Mouse (Mus musculus) gastrocnemius, postnatal 25 days (tissue): ENCODE measurements around the gene Dlg2. TPM values are rescaled to one million over a fixed set of nuclear protein-coding genes. Genes with fewer than 3 reads are reported as not detected.

Source experiments
- DNase-seq: peaks from one replicate; pipeline ENCODE4 v3.0.0; 2022
- total RNA-seq, 2 experiments: library from RNA; stranded (reverse); gene quantifications; 1 replicate in 1 of 2; 2 replicates in 1 of 2; pipeline ENCODE4 v1.2.3; 2021

Dlg2 gene
- total RNA-seq, 2 experiments from 2014 or later: 0.05 to 0.75 TPM

DNA sequence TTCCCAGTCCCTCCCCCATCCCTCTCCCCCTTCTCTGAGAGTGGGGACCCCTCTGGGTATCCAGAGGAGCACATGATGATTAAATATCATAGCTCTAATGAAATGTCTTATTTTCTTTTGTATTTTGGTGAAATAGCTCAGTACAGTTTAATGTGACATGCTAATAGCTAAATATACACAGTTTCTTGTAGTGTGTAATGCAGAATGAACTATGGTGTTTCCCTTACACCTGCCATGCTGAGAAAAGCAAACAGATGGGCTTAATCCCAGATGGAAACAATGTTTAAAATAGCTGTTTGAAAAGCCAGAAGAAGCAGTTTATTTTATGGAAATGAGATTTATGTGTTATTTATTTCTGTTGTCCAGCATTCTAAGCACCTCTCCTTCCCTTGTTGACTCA lies 1302.2 kb downstream of the Dlg2 start:
- no peak for DNase-seq

- DNase-seq: no peak
Observed at GRCm38 (mm10) chr7:91784617-91785016, 1308.1 kb downstream of the Dlg2 start.

DNA sequence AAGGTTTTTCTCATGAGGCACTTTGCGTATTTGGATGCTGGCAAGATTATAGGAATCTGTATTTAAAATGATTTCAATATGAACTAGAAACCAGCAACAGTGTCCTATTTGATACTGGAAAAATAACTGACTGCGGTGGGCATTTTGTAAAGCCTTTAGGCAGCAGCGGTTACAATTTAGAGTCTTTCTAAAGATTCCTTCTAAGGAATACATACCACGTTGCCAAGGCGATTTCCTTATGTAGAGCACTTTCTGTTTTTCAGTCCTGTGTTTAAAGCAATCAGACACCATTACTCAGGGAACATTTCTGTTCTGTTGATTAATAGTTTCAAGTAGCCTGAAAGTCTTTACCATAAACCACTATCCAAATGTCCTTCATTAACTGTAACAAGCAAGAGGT lies 1309.0 kb downstream of the Dlg2 start:
- no peak for DNase-seq

DNA sequence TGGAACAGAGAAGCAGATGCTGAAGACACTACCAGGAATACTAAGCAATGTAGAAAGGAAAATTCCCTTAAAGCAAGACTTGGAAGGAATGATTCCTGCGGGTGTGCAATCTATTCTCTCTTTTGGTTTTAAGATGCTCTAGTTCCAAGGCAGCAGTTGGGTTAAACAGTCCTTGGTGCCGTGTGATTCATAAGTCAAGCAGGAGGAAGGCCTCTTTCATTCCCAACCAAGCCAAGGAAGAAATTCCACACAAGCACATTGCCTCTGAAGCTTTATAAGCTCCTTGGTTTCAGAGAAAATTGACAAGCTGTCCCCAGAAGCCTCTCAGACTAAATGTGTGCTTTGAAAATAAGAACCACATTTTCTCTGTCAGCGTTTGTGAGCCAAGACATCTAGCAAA lies 1309.4 kb downstream of the Dlg2 start:
- no peak for DNase-seq

GRCm38 (mm10) chr7:91790949-91791564 lies 1314.6 kb downstream of the Dlg2 start:
- DNase-seq: no peak

DNA sequence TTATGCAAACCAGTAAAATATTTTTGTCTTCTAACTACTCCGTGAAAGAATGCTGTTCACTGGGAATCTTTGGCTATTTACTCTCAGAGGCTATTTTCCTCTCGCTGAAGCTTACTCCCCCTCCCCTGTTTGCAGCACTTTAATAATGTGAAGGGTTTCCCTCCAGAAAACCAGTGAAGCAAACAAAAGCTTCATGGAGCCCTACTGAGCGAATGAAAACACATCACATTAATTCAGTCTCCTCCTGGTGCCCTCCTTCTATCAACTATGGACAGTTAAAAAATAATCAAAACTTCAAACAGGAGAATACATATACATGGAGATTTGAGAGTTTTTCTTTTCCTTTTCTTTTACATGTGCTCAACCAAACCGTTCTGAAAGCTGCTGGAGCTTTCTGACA lies 1330.2 kb downstream of the Dlg2 start:
- DNase-seq: no peak

- no peak for DNase-seq
Observed at GRCm38 (mm10) chr7:91810774-91811173, 1334.3 kb downstream of the Dlg2 start.

- no peak for DNase-seq
Observed at GRCm38 (mm10) chr7:91818004-91818403, 1341.5 kb downstream of the Dlg2 start.

DNA sequence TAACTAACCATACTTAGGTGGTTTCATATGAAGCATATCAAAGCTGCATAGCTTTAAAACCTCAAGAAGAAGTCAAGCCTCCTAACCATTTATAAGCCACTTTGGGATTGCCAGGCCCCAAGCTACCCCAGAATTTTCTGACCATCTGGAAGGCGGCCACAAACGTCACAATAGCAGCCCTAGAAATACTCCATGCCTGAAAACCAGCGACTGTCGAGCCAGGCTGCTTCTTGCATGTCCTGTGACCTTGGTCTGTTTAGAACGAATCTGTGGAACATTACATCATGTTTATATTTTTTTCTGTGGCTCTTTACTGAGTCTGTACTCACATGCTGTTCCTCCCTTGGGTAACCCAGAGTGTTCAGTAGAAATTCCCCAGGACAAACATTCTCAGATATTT lies 1355.7 kb downstream of the Dlg2 start:
- no peak for DNase-seq

DNA sequence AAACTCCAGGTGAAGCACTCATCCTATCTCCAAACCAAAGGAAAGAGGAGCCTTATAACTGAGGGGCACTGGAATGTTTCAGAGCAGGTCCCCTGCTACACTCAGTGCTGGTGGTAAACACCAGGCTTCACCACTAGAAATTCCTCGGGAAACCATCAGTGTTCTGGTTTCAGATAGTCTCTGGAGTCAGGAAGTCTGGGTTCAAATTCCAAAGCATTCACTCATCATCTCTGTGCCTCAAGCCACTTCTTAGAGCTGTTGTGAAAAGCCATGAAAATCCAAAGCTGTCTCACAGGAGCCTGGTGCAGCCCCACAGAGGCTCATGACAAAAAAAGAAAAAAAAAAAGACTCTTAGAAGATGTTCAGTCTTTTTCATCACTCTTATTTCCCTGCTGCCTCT lies 1369.3 kb downstream of the Dlg2 start:
- DNase-seq: no peak

- no peak for DNase-seq
Observed at GRCm38 (mm10) chr7:91849364-91849763, 1372.9 kb downstream of the Dlg2 start.

- no peak for DNase-seq
Observed at GRCm38 (mm10) chr7:91853653-91854052, 1377.2 kb downstream of the Dlg2 start.

DNA sequence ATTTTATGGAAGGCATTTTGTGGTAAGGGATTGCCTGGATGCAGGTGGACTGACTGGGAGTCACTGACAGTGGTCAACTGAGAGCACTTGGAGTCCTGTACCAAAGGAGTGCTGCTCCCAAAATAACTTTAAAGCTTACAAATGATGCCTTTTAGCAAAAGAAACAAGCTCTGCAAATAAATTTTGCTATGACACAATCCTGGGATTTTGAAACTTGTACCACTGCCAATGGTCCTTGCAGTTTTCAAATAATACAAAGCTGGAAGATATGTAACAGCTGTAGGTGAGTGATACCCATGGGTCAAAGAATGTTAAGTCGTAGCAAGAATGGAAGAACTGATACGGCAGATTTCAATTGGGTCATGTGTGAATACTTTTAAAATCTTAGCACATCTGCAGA lies 1380.5 kb downstream of the Dlg2 start:
- DNase-seq: no peak

DNA sequence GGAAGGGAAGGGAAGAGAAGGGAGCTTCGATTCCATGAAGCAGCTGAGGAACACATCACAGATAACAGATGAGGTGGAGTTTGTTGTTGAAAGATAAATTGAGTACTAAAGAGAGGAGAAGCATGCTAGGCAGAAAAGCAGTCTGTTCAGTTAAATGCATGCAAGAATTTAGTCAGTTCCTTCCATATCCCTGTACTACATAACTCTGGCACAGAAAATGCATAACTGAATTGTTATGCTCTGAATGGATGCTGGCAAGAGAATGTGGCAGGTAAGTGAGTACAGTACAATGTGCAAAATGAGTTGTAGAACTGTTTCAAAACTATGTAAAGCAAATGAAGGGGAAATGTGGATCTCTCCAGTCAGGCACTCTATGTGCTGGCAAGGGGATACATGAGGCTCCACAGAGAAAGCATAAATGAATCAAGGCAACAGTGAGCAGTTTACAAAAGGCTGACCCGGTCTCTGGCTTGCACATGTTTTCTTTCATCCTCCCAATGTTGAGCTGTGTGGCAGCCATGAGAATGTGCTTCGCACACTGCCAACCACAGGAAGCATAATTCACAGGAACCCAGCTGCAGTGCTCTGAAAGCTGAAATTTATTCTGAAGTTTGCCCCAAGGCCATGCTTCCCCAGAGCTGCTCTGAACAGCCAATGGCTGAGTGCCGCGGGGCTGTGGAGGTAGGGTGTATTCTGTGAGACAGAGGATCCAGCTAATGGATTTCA lies 1386.5 kb downstream of the Dlg2 start:
- DNase-seq: no peak

DNA sequence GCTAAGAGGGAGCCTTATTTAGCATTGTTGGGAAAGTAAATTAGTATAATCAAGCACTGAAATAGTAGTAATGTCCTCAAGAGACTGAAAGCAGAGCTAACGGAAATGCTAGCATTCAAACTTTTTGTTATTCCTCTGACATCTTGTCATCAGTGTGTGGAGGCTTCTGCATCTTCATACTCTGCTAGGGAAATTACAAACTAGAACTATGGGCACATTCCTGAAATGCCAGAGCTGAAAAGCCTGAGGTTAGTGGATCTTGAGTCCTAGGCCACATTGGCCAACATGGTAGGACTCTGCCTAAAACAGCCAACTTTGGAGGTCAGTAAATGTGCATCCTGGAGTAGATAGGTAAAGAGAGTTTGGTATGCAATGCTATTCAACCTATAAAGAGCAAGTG lies 1392.4 kb downstream of the Dlg2 start:
- no peak for DNase-seq

DNA sequence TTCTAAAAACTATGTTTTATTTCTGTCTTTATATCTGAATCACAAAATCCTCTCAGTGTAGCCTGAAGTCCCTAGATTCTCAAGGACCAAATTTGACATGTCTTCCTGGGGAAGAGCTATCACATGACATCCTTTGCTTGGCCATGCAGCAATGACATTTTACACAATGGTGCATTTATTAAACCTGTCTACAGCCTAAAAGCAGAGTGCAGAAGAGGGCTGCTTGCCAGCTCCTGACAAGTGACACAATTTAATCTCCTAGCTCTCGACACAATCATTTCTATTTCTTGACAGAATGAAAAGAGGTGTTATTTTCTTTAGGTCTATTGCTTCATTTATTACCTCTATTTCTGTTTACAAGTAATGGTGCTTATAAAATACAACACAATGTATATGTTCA lies 1400.4 kb downstream of the Dlg2 start:
- DNase-seq: no peak

DNA sequence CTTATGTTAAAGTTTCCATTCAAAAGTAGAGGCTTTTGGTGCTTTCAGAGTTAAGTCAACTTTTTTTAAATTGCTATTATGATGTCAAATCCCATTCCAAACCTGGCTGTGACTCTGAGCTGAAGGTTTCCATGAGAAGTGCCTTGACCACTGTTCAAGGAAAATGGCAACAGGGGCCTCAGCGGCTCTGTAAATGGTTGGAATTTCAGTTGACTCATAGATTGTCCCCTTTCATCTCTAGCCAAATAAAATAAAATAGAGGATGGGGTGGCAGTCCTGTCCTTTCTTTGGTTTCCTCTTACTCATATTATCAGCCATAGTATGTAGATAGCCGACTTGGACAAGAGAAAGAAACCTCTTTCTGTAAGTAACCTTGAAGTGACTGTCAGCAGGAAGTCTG lies 1401.3 kb downstream of the Dlg2 start:
- DNase-seq: no peak

DNA sequence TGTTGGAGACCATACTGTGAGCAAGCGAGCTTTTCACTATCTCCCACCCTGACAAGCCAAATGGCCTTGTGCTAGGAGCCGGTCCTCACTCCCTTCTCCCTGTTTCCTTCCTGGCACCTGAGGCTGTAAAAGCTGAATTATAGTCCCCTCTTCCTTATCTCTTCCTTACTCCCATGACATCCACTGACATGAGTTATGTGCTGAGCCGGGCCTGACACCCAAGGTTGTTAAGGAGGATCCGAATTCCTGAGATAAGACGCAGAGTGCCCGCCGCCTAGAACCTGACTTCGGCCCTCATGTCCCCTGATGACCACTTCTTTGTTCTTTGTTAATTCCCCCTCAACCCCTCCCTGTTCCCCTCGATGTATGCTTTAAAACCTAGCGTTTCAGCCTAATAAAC lies 1409.9 kb downstream of the Dlg2 start:
- no peak for DNase-seq

DNA sequence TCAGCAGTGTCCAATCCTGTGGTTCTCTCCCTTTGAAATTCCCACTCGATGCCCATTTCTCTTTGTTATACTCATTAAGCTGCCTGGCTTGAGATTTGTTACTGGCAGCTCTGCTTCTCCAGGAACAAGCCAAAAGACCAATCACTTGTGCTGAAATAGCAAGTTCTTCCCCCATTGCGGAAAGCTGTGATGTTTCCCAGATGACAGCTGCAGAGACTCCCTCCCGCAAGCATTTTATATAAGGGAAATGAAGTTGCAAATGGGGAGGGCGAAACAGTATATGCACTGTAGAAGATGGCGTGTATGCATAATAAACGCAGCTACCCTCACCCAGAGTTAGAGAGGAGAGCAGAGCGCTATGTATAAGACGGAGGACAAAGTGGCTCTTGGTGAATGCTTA lies 1417.5 kb downstream of the Dlg2 start:
- no peak for DNase-seq

- no peak for DNase-seq
Observed at GRCm38 (mm10) chr7:91896935-91897334, 1420.5 kb downstream of the Dlg2 start.

DNA sequence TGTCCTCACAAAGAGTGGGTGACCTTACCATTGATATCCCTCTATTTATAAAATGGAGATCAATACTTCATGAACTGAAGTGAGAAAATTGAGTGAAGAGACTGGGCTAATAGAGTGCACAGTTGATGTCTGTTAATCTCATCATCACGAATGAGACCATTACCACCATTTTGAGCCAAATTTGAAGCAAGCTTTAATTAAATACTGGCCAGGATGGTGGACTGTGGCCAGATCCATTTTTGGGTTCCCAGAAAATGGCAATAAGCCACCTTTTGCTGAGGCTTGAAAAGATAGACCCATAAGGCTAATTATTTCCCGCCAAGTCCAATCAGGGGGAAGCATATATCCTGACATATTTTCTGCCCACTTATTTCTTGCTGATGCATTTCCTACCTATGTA lies 1421.0 kb downstream of the Dlg2 start:
- DNase-seq: no peak

DNA sequence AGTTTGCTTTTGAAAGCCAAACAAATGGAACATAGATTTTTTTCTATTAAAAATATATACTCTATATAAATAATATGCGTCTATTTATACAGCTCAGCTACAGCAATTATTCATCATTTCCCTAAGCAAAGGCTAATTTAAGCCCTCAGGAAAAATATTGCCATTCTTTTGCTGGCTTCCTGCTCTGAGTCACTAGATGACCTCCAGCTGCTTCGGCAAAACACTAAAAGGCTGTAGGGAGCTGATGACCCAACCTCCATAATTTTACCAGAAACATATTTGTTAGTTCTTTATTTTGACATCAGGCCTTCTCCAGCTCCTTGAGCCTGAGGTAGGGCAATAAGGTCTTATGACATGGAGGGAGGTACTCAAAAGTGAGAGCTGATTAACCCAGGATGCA lies 1426.0 kb downstream of the Dlg2 start:
- DNase-seq: no peak

- no peak for DNase-seq
Observed at GRCm38 (mm10) chr7:91916809-91917208, 1440.3 kb downstream of the Dlg2 start.

DNA sequence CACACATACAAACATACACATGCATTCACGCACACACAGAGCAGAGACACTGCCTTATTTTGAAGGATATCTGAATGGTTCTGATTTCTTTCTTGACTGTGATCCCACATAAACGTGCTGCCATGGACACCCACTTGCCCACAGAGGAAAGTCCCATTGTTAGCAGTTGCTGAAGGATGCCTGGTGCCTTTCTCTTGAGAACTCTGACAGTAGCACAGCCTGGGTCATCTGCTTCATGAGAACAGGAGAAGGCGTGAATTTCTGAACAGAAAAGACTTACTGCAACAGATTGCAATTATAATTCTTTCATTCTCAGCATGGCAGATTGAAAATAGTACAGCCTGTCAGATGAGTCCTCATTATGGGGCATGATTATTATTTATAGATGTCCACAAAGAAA lies 1442.6 kb downstream of the Dlg2 start:
- no peak for DNase-seq
